Mouse (Mus musculus) ES-Bruce4 (cell line): Measurements from ENCODE around the gene Zcchc14. TPM values are rescaled to one million over a fixed set of nuclear protein-coding genes. Genes with fewer than 3 reads are reported as not detected.

Experiments used
- H3K27ac ChIP-seq: 2 replicates; pipeline ENCODE4 v1.5.1; 2012; ENCODE audit warnings: low read length, inconsistent platforms; ENCODE audit not compliant: insufficient read depth
- H3K27me3 ChIP-seq: 2 replicates; pipeline ENCODE4 v1.6.1; 2012; ENCODE audit warnings: mild to moderate bottlenecking, low read length, inconsistent platforms; ENCODE audit not compliant: control insufficient read depth, poor library complexity, insufficient read depth, severe bottlenecking
- H3K36me3 ChIP-seq: 2 replicates; pipeline ENCODE4 v1.6.1; 2012; ENCODE audit warnings: inconsistent platforms, mild to moderate bottlenecking, low read length, moderate library complexity; ENCODE audit not compliant: control insufficient read depth, poor library complexity, insufficient read depth, severe bottlenecking
- H3K4me1 ChIP-seq: one replicate; pipeline ENCODE4 v1.8.1; 2011; ENCODE audit warnings: low read length; ENCODE audit not compliant: control insufficient read depth, insufficient read depth
- H3K4me3 ChIP-seq: 2 replicates; pipeline ENCODE4 v1.5.1; 2011; ENCODE audit warnings: low read depth, mild to moderate bottlenecking, low read length
- H3K9ac ChIP-seq: 2 replicates; pipeline ENCODE4 v1.6.1; 2012; ENCODE audit warnings: low read depth, mild to moderate bottlenecking, inconsistent platforms; ENCODE audit not compliant: poor library complexity, severe bottlenecking
- H3K9me3 ChIP-seq: replicated peaks from 2 replicates; pipeline ENCODE4 v1.6.1; 2012; ENCODE audit warnings: mild to moderate bottlenecking, low read length, inconsistent platforms; ENCODE audit not compliant: control insufficient read depth, poor library complexity, insufficient read depth, severe bottlenecking
- CTCF ChIP-seq: IDR thresholded peaks from one replicate; pipeline ENCODE4 v1.8.1; 2011; ENCODE audit warnings: low read depth, low read length
- EP300 ChIP-seq: IDR thresholded peaks from 2 replicates; pipeline ENCODE4 v1.6.1; 2011; ENCODE audit warnings: low read depth, low read length; ENCODE audit not compliant: insufficient read depth
- POLR2A ChIP-seq: IDR thresholded peaks from one replicate; pipeline ENCODE4 v1.8.1; 2011; ENCODE audit warnings: low read length; ENCODE audit not compliant: insufficient read depth
- polyA plus RNA-seq: library from polyadenylated mRNA; stranded (reverse); fragments of >200 nt; gene quantifications from 2 replicates; pipeline ENCODE4 v1.2.4, GENCODE M21; 2011; ENCODE audit warnings: low read depth; ENCODE audit not compliant: missing spikeins, insufficient read depth, insufficient read length

The Zcchc14 gene
- polyA plus RNA-seq, 1 experiment: 39.9 TPM

DNA sequence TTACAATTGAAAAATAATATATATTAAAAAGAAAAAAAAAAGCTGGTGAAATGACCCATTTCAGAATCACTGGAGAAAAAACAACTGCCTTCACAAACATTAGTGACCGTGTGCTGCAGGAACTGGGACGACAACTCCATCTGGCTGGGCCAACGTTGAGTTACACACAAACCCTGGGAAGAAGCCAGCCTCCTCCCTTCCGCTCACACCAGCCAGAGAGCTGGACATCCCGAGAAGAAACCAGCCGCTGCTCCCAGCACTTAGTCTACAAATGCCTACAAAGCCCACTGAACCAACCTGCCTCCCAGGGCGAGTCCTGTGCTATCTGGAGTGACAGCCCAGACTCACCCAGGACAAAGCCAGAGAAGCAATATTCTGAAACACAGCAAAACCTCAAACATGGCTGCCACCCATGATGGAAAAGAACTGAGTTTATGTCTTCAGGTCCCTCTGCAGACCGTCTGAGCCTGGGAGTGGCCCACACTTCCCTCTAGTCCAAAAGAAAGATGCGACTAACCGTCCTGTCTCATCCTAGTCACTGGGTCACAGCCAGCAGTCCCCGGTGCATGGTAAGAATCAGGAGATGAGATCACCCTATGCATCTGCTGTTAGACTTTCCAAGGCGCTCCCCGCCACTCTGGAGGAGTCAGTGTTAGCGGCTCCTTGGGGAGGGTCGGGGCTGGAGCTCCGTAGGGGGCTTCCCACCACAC, 90.9 kb downstream of the Zcchc14 start:
- H3K27me3 ChIP-seq: no peaks in the 10 kb centered on the region
- no peak for TF ChIP-seq POLR2A
- no peak overlapping the region for H3K4me3 ChIP-seq
- H3K27ac ChIP-seq: no peak overlapping the region
- H3K9ac ChIP-seq: no peak overlapping the region
- no peaks in the 10 kb centered on the region for H3K4me1 ChIP-seq
- no peaks in the 10 kb centered on the region for H3K36me3 ChIP-seq
- H3K9me3 ChIP-seq: no peaks in the 10 kb centered on the region

DNA sequence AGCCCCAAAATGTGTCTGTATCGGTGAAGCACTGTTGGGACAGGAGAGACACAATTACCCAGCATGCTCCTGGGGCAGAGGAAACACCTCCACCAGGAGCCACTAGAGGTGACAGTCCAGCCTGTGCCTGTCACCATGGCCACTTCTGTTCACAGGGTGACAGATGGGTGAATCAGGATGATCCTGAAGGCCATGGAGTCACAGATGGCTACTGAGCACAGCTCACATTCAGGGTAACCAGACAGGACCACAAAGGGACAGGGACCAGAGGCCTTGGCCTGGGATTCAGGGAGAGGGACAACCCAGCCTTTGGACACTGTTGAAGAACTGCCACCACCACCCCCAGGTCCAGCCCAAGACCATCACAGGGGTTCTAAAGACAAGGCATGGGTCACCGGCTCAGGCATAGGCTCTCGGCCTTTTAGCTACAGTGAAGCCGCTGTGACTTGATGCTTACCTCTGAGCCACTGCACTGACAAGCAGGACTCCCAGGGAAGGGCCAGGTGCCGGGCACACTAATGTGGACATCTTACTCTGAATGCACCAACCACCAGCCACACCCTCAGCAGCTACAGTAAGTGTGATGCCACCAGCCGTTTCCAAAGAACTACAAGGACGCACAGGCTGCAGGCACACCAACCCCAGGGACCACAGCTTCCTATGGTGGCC, 92.1 kb downstream of the Zcchc14 start:
- Histone ChIP-seq H3K27me3 (no peaks in the 10 kb centered on the region), H3K4me3 (no peak overlapping the region), H3K9ac (no peak overlapping the region), H3K4me1 (no peaks in the 10 kb centered on the region), H3K9me3 (no peaks in the 10 kb centered on the region), H3K27ac (no peak overlapping the region), H3K36me3 (no peaks in the 10 kb centered on the region)
- TF ChIP-seq EP300 (no peak), CTCF (no peak), POLR2A (no peak)

DNA sequence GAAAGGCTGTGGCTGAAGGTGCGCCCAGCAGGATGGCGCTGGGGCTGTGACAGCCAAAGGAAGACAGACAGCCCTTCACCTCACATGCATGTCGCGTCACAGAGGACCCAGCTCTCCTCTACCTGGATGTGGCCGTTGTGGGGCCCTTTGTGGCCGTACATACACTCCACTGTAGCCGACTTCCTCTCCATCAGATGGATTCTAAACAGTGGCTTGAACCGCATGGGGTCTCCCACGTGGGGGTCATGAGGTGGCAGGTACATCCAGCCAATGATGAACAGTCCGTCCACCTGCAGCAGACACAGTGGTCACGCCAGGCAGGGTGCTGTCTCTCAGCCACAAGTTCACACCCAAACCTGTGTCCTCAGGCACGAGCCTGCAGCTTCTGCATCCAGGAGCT, 92.9 kb downstream of the Zcchc14 start:
- H3K9ac ChIP-seq: no peak overlapping the region
- no peak overlapping the region for H3K27ac ChIP-seq
- no peak for TF ChIP-seq EP300
- no peak for TF ChIP-seq CTCF
- TF ChIP-seq POLR2A: no peak
- no peaks in the 10 kb centered on the region for H3K4me1 ChIP-seq
- no peak overlapping the region for H3K4me3 ChIP-seq
- no peaks in the 10 kb centered on the region for H3K9me3 ChIP-seq
- H3K36me3 ChIP-seq: 0 out of 2 replicates have a peak, but pooled peaks cover 3% of the 10 kb centered on the region
- H3K27me3 ChIP-seq: no peaks in the 10 kb centered on the region

DNA sequence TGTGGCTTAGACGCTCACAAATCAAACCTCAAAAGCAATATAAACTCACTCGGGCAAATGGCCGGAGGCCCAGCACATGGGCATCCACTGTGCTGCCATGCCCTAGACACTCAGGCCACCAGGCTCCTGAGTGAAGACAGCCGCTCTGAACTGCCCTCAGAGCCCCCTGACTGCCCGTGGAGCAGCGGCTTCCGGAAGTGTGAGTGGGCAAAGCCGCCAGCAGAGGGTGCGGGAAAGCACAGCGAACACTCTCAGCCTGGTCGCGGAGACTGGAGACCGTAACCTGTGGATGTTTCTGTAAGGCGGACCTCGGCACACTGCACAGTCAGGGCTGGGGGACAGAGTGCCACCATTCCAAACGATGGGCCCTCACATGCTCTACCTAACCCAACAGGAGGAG, 94.2 kb downstream of the Zcchc14 start:
- H3K4me1 ChIP-seq: no peaks in the 10 kb centered on the region
- no peak overlapping the region for H3K27ac ChIP-seq
- TF ChIP-seq POLR2A (no peak), CTCF (peak; percentile 22), EP300 (no peak)
- no peak overlapping the region for H3K9ac ChIP-seq
- peaks cover 10% of the 10 kb centered on the region; the same call in 1 of the 2 replicates for H3K36me3 ChIP-seq
- H3K9me3 ChIP-seq: no peaks in the 10 kb centered on the region
- no peak overlapping the region for H3K4me3 ChIP-seq
- H3K27me3 ChIP-seq: no peaks in the 10 kb centered on the region

DNA sequence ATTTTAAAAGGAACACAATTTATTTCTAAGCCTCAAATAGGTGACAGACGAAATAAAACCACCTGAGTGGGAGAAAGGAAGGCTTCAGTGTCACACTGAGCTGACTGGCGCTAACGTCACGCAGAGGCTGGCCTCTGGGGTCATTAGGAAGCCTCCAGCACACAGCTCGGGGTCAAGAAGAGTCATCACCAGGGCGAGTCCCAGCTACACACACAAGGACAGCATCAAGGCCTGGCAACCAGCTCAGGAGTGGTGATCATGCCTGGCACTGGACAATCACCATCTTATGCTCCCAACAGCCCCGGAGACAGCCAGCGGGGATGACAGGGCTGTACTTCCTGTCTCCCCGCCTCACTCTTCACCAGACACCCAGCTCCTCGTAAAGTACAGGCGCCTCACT, 95.0 kb downstream of the Zcchc14 start:
- H3K36me3 ChIP-seq: peaks cover 10% of the 10 kb centered on the region; the same call in 1 of the 2 replicates
- H3K9me3 ChIP-seq: no peaks in the 10 kb centered on the region
- H3K9ac ChIP-seq: no peak overlapping the region
- no peak overlapping the region for H3K27ac ChIP-seq
- no peak for TF ChIP-seq POLR2A
- no peak for TF ChIP-seq CTCF
- TF ChIP-seq EP300: no peak
- no peaks in the 10 kb centered on the region for H3K27me3 ChIP-seq
- no peak overlapping the region for H3K4me3 ChIP-seq
- H3K4me1 ChIP-seq: no peaks in the 10 kb centered on the region

DNA sequence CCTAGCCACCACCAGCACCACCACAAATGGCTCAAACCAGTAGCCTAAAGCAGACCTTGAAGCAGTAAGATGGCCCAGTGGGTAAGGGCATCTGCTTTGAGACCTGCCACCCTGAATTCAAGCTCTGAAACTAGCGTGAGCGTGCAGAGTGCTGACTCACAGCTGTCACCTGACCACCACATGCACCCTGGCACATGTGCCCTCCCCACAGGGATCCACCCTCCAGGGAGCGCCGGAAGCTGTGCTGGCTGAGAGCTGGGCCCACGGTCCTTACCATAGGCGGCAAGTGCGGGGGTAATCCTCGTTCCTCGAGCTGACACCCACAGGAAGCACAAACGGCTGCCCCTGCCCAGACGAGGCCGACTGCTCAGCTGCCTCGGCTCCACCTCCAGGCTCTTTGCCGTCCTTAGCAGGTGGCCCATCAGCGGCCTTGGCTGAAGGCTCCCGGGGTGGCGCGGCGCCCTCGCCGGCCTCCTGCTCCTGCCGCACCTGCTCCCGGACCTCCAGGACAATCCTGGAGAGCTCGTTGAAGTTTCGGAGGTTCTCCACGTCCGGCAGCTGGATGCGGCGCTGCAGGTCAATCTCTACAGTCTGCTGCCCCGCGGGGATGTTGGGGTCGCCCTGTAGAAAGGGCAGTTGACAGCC, 98.7 kb downstream of the Zcchc14 start:
- no peak overlapping the region for H3K27ac ChIP-seq
- H3K9ac ChIP-seq: no peak overlapping the region
- H3K27me3 ChIP-seq: no peaks in the 10 kb centered on the region
- H3K4me3 ChIP-seq: no peak overlapping the region
- TF ChIP-seq CTCF (no peak), EP300 (no peak), POLR2A (no peak)
- H3K4me1 ChIP-seq: no peaks in the 10 kb centered on the region
- H3K9me3 ChIP-seq: no peaks in the 10 kb centered on the region
- H3K36me3 ChIP-seq: peaks cover 14% of the 10 kb centered on the region; the same call in 1 of the 2 replicates
